Mouse (Mus musculus): ENCODE results near the gene Sfswap. TPM values are rescaled to one million over a fixed set of nuclear protein-coding genes. Genes with fewer than 3 reads are reported as not detected.

Gene Sfswap
- polyA plus RNA-seq, 1 experiment: not detected

GRCm38 (mm10) chr5:129578201-129578600 lies 77.2 kb downstream of the Sfswap start:
- 37% methylated on average over 12 of the region's 12 CpGs for WGBS
- peaks cover 2% of the 10 kb centered on the region; the same call in 1 of the 2 replicates for H3K4me1 ChIP-seq (ENCODE audit: control insufficient read depth, insufficient read depth, low read length)
- no peak overlapping the region for H3K4me3 ChIP-seq (ENCODE audit: insufficient read depth, low read depth, low read length)
- H3K27ac ChIP-seq (ENCODE audit: insufficient read depth, low read depth, low read length): no peak overlapping the region
- no peak for TF ChIP-seq CTCF (IDR thresholded peaks at IDR 0.05; ENCODE audit: insufficient read depth, low read depth, low read length)
- no peak for TF ChIP-seq POLR2A (IDR thresholded peaks at IDR 0.05; ENCODE audit: insufficient read depth, low read depth, low read length)

GRCm38 (mm10) chr5:129580046-129580445 lies 79.0 kb downstream of the Sfswap start:
- Histone ChIP-seq H3K4me1 (ENCODE audit: control insufficient read depth, insufficient read depth, low read length) (peaks cover 9% of the 10 kb centered on the region; the same call in 1 of the 2 replicates), H3K4me3 (ENCODE audit: insufficient read depth, low read depth, low read length) (no peak overlapping the region), H3K27ac (ENCODE audit: insufficient read depth, low read depth, low read length) (no peak overlapping the region)
- WGBS: 36% methylated on average over 6 of the region's 6 CpGs
- TF ChIP-seq CTCF (IDR thresholded peaks at IDR 0.05; ENCODE audit: insufficient read depth, low read depth, low read length) (no peak), POLR2A (IDR thresholded peaks at IDR 0.05; ENCODE audit: insufficient read depth, low read depth, low read length) (no peak)

GRCm38 (mm10) chr5:129580572-129580971 lies 79.6 kb downstream of the Sfswap start:
- no peak for TF ChIP-seq CTCF (IDR thresholded peaks at IDR 0.05; ENCODE audit: insufficient read depth, low read depth, low read length)
- no peak for TF ChIP-seq POLR2A (IDR thresholded peaks at IDR 0.05; ENCODE audit: insufficient read depth, low read depth, low read length)
- WGBS: 80% methylated on average over 9 of the region's 9 CpGs
- peaks cover 13% of the 10 kb centered on the region; the same call in 1 of the 2 replicates for H3K4me1 ChIP-seq (ENCODE audit: control insufficient read depth, insufficient read depth, low read length)
- no peak overlapping the region for H3K27ac ChIP-seq (ENCODE audit: insufficient read depth, low read depth, low read length)
- H3K4me3 ChIP-seq (ENCODE audit: insufficient read depth, low read depth, low read length): no peak overlapping the region

GRCm38 (mm10) chr5:129581015-129581414 lies 80.0 kb downstream of the Sfswap start:
- Histone ChIP-seq H3K4me3 (ENCODE audit: insufficient read depth, low read depth, low read length) (no peak overlapping the region), H3K4me1 (ENCODE audit: control insufficient read depth, insufficient read depth, low read length) (peaks cover 17% of the 10 kb centered on the region), H3K27ac (ENCODE audit: insufficient read depth, low read depth, low read length) (no peak overlapping the region)
- 77% methylated on average over 7 of the region's 7 CpGs for WGBS
- TF ChIP-seq POLR2A (IDR thresholded peaks at IDR 0.05; ENCODE audit: insufficient read depth, low read depth, low read length) (no peak), CTCF (IDR thresholded peaks at IDR 0.05; ENCODE audit: insufficient read depth, low read depth, low read length) (no peak)

- TF ChIP-seq POLR2A (IDR thresholded peaks at IDR 0.05; ENCODE audit: insufficient read depth, low read depth, low read length) (no peak), CTCF (IDR thresholded peaks at IDR 0.05; ENCODE audit: insufficient read depth, low read depth, low read length) (no peak)
- H3K4me1 ChIP-seq (ENCODE audit: control insufficient read depth, insufficient read depth, low read length): peaks cover 18% of the 10 kb centered on the region
- peak overlapping the region; percentile 74 for H3K4me3 ChIP-seq (ENCODE audit: insufficient read depth, low read depth, low read length)
- 1% methylated on average over 12 of the region's 12 CpGs for WGBS
- H3K27ac ChIP-seq (ENCODE audit: insufficient read depth, low read depth, low read length): no peak overlapping the region
Measured at GRCm38 (mm10) chr5:129583331-129583730, 82.3 kb downstream of the Sfswap start.

GRCm38 (mm10) chr5:129583761-129584582 lies 83.0 kb downstream of the Sfswap start, which contains the start of gene Mmp17:
TSS of gene Mmp17 (plus strand) at chr5:129584169.
- Histone ChIP-seq H3K27ac (ENCODE audit: insufficient read depth, low read depth, low read length) (no peak within 1 kb of the TSS), H3K4me3 (ENCODE audit: insufficient read depth, low read depth, low read length) (peak within 1 kb of the TSS; percentile 74), H3K4me1 (ENCODE audit: control insufficient read depth, insufficient read depth, low read length) (peaks cover 18% of the 10 kb centered on the region)
- TF ChIP-seq CTCF (IDR thresholded peaks at IDR 0.05; ENCODE audit: insufficient read depth, low read depth, low read length): peak; percentile 95
- TF ChIP-seq POLR2A (IDR thresholded peaks at IDR 0.05; ENCODE audit: insufficient read depth, low read depth, low read length): peak; percentile 47; the same call in 1 of the 2 replicates
- WGBS: under 1% methylated on average over 80 of the region's 80 CpGs

- no peak for TF ChIP-seq POLR2A (IDR thresholded peaks at IDR 0.05; ENCODE audit: insufficient read depth, low read depth, low read length)
- 0 out of 2 replicates have a peak, but pooled peaks have one; percentile 8 for TF ChIP-seq CTCF (IDR thresholded peaks at IDR 0.05; ENCODE audit: insufficient read depth, low read depth, low read length)
- WGBS: under 1% methylated on average over 76 of the region's 76 CpGs
- H3K27ac ChIP-seq (ENCODE audit: insufficient read depth, low read depth, low read length): no peak overlapping the region
- H3K4me1 ChIP-seq (ENCODE audit: control insufficient read depth, insufficient read depth, low read length): peaks cover 18% of the 10 kb centered on the region
- H3K4me3 ChIP-seq (ENCODE audit: insufficient read depth, low read depth, low read length): peak overlapping the region; percentile 74
Measured at GRCm38 (mm10) chr5:129584583-129585541, 83.8 kb downstream of the Sfswap start.

GRCm38 (mm10) chr5:129586016-129586415 lies 85.0 kb downstream of the Sfswap start:
- peak; percentile 90 for TF ChIP-seq CTCF (IDR thresholded peaks at IDR 0.05; ENCODE audit: insufficient read depth, low read depth, low read length)
- no peak for TF ChIP-seq POLR2A (IDR thresholded peaks at IDR 0.05; ENCODE audit: insufficient read depth, low read depth, low read length)
- Histone ChIP-seq H3K4me1 (ENCODE audit: control insufficient read depth, insufficient read depth, low read length) (peaks cover 20% of the 10 kb centered on the region), H3K4me3 (ENCODE audit: insufficient read depth, low read depth, low read length) (peak overlapping the region; percentile 33), H3K27ac (ENCODE audit: insufficient read depth, low read depth, low read length) (no peak overlapping the region)
- WGBS: under 1% methylated on average over 17 of the region's 17 CpGs
